Mouse (Mus musculus): ENCODE results near the gene H2-Eb2.

H2-Eb2 gene

GRCm38 (mm10) chr17:34354940-34355339, 29.5 kb downstream of the H2-Eb2 start:
- in situ Hi-C loops (cut with MseI, MboI), result no loop called here

DNA sequence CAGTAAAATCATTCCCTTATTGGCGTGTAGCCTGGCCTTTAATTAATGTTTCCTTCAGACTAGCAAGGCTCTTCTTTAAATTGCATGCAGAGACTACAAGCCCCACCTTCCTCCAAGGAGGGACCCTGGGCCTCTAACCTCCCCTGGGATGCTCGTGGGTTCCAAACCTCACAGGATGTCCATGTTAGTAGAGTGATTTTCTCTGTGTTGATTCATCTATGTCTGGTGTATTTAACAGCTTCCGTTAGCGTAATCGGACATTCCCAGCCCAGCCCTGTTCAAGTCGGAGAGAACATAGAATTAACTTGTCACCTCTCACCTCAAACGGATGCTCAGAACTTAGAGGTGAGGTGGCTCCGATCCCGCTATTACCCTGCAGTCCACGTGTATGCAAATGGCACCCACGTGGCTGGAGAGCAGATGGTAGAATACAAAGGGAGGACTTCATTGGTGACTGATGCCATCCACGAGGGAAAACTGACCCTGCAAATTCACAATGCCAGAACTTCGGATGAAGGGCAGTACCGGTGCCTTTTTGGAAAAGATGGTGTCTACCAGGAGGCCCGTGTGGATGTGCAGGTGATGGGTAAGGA, 37.6 kb downstream of the H2-Eb2 start:
- in situ Hi-C loops (cut with MseI, MboI), result no loop called here

DNA sequence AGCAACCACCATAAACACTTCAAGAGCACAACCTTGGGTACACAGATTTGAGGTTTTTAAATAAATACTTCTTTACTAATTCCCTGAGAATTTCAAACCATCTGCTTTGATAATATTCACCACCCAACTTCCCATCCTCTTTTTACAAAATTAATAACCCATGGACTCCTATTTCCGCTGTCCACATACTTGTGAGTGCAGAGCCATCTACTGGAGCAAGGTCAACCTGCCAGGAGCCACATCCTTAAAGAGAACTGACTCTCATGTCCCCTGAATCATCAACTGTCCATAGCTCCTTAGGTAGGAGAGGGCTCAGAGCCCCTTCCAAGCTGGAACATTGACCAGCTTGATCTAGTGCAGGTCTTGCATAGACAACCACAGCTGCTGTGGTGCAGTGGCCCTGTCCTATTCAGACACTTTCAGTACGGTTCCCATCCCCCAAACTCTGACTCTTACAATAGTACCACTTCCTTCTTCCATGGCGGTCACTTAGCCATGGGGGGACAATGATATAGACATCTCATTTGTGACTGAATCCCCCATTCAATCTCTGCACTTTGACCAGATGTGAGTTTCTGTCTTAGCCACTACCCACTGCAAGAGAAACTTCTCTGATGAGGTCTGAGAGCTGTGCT, 38.3 kb downstream of the H2-Eb2 start:
- in situ Hi-C loops (cut with MseI, MboI), result no loop called here

GRCm38 (mm10) chr17:34365031-34365430, 39.6 kb downstream of the H2-Eb2 start:
- in situ Hi-C loops (cut with MseI, MboI), result no loop called here

GRCm38 (mm10) chr17:34370563-34370962, 45.1 kb downstream of the H2-Eb2 start:
- in situ Hi-C loops (cut with MseI, MboI), result no loop called here

- in situ Hi-C loops (cut with MseI, MboI), result no loop called here
These were observed 47.7 kb downstream of the H2-Eb2 start for GRCm38 (mm10) chr17:34373055-34373709.

- in situ Hi-C loops (cut with MseI, MboI), result no loop called here
These were observed 51.4 kb downstream of the H2-Eb2 start, which contains the start of gene Btnl1 for GRCm38 (mm10) chr17:34376847-34377246. Btnl1 (plus strand) TSS chr17:34377132.

- in situ Hi-C loops (cut with MseI, MboI), result no loop called here
These were observed 52.2 kb downstream of the H2-Eb2 start for GRCm38 (mm10) chr17:34377450-34378209.

GRCm38 (mm10) chr17:34378716-34379115, 53.3 kb downstream of the H2-Eb2 start:
- in situ Hi-C loops (cut with MseI, MboI), result no loop called here

DNA sequence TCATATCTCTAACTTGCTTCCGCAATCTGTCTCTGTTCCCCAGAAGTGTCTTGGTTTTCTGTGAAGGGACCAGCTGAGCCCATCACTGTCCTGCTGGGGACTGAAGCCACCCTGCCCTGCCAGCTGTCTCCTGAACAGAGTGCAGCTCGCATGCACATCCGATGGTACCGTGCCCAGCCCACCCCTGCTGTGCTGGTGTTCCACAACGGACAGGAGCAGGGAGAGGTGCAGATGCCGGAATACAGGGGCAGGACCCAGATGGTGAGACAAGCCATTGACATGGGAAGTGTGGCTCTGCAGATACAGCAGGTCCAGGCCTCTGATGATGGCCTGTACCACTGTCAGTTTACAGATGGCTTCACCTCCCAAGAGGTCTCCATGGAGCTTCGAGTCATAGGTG, 54.0 kb downstream of the H2-Eb2 start:
- in situ Hi-C loops (cut with MseI, MboI), result no loop called here

GRCm38 (mm10) chr17:34381876-34382275, 56.4 kb downstream of the H2-Eb2 start:
- in situ Hi-C loops (cut with MseI, MboI), result no loop called here

DNA sequence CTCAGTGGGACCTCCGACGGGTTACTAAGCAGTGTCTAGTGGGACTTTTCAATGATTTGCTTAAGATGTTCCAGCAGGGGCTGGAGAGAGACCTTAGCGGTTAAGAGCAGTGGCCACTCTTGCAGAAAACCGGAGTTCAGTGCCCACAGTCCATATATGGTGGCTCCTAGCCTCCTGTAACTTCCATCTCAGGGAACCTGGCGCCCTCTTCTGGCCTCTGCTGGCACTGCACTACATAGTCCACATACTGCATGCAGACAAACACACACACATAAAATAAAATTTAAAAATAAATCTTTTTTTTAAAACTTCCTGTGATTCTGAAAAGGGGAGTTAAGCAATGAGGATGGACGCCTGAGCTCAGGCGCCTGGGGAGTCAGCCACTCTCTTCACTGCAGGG, 57.7 kb downstream of the H2-Eb2 start:
- in situ Hi-C loops (cut with MseI, MboI), result no loop called here

- in situ Hi-C loops (cut with MseI, MboI), result no loop called here
These were observed 59.2 kb downstream of the H2-Eb2 start for GRCm38 (mm10) chr17:34384699-34385098.

DNA sequence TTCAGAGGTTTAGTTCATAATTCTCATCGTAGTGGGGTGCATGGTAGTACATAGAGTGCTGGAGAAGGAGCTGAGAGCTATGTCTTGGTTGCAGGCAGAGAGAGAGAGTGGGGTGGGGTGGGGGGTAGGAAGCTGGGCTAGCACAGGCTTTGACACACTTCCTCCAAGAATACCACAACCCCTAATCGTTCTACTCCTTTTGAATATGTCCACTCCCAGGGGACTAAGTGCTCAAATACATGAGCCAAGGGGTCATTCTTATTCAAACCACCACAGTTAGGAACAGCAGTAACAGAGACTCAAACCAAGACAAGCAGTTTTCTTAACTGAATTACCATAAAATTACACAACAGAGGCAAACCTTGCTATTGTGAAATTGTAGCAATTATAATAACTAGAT, 61.2 kb downstream of the H2-Eb2 start:
- in situ Hi-C loops (cut with MseI, MboI), result no loop called here

DNA sequence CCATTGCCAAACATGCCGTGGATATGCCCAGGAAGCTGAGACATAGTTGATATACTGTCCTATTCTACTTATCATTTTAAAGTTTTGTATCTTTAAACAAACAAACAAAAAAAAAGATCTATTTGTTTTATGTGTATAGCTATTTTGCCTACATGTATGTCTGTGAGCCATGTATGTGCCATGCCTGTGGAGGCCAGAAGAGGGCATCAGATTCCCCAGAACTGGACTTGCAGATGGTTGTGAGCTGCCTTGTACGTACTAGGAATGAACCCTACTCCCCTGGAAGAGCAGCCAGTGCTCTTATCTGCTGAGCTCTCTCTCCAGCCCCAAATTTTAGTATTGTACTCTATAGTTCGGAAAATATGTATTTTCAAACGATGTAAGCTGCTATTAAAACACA, 63.0 kb downstream of the H2-Eb2 start:
- in situ Hi-C loops (cut with MseI, MboI), result no loop called here
